Mouse (Mus musculus) liver, embryonic 14.5 days (tissue): Measurements from ENCODE around the gene Tmem102. TPM values are rescaled to one million over a fixed set of nuclear protein-coding genes. Genes with fewer than 3 reads are reported as not detected.

ENCODE experiments used
- ATAC-seq: fragments of 200-750 bp; cut with Nextera tagmentation; 2 replicates; pipeline ENCODE4 v1.8.0; 2017; ENCODE audit warnings: moderate number of reproducible peaks, mild to moderate bottlenecking, moderate library complexity; ENCODE audit not compliant: insufficient read depth
- DNase-seq, 3 experiments: peaks; one replicate each; pipeline ENCODE4 v3.0.0-alpha.2; 2012 to 2013; ENCODE audit warnings: low read depth in 3 of 3, low spot score in 3 of 3
- H3K27ac ChIP-seq: fragments of 300-500 bp; sonication (generic); 2 replicates; pipeline ENCODE4 v1.5.1; 2014; ENCODE audit warnings: moderate library complexity, mild to moderate bottlenecking, control low read depth, inconsistent platforms
- H3K27me3 ChIP-seq: fragments of 300-500 bp; sonication (generic); 2 replicates; pipeline ENCODE4 v1.6.1; 2014; ENCODE audit warnings: mild to moderate bottlenecking, low read length, moderate library complexity; ENCODE audit not compliant: control insufficient read depth, insufficient read depth
- H3K36me3 ChIP-seq: fragments of 300-500 bp; sonication (generic); replicated peaks from 2 replicates; pipeline ENCODE4 v1.6.1; 2014; ENCODE audit warnings: low read depth; ENCODE audit not compliant: control insufficient read depth, insufficient read depth
- H3K4me1 ChIP-seq, 2 experiments: fragments of 200-500 bp in 1 of 2; fragments of 300-500 bp in 1 of 2; sonication (generic) in 1 of 2; replicated peaks; 2 replicates each; pipeline ENCODE4 v1.6.1; 2012 to 2014; ENCODE audit warnings: antibody characterized with exemption in 1 of 2, inconsistent platforms in 1 of 2, low read length in 1 of 2; ENCODE audit not compliant: control insufficient read depth in 2 of 2, insufficient read depth in 2 of 2
- H3K4me2 ChIP-seq: fragments of 300-500 bp; sonication (generic); 2 replicates; pipeline ENCODE4 v1.6.1; 2014; ENCODE audit warnings: low read depth, mild to moderate bottlenecking, control low read depth, moderate library complexity
- H3K4me3 ChIP-seq, 2 experiments: fragments of 200-500 bp in 1 of 2; fragments of 300-500 bp in 1 of 2; sonication (generic) in 1 of 2; 2 replicates each; pipeline ENCODE4 v1.5.1; 2012 to 2014; ENCODE audit warnings: low read depth in 2 of 2, low read length in 2 of 2, mild to moderate bottlenecking in 2 of 2, control low read depth in 1 of 2, inconsistent platforms in 1 of 2, moderate library complexity in 1 of 2; ENCODE audit not compliant: insufficient read depth in 1 of 2
- H3K9ac ChIP-seq: fragments of 300-500 bp; sonication (generic); replicated peaks from 2 replicates; pipeline ENCODE4 v1.6.1; 2014; ENCODE audit warnings: mild to moderate bottlenecking, control low read depth, moderate library complexity
- H3K9me3 ChIP-seq: fragments of 300-500 bp; sonication (generic); 2 replicates; pipeline ENCODE4 v1.6.1; 2016; ENCODE audit warnings: low read length, mixed read lengths; ENCODE audit not compliant: control insufficient read depth
- CTCF ChIP-seq: IDR thresholded peaks from 2 replicates; pipeline ENCODE4 v1.5.1; 2016; ENCODE audit warnings: antibody characterized with exemption, low read depth, control low read depth
- EP300 ChIP-seq: IDR thresholded peaks from 2 replicates; pipeline ENCODE4 v1.6.1; 2016; ENCODE audit warnings: antibody characterized with exemption, low read depth
- WGBS: fragments of 180-500 bp; shearing (Covaris S2); extraction: QIAGEN DNeasy Blood & Tissue Kit; methylation state at CpG from one replicate; pipeline ENCODE4 v1.1.7; 2014; ENCODE audit not compliant: insufficient replicate concordance; 5-methylcytosine and 5-hydroxymethylcytosine counted together
- polyA plus RNA-seq, 2 experiments: library from polyadenylated mRNA; depleted of rRNA in 1 of 2; stranded (reverse) in 1 of 2; unstranded in 1 of 2; fragments of >200 nt; fragmentation: Nextera tagmentation in 1 of 2; extraction: Ambion mirVana in 1 of 2; gene quantifications; 2 replicates each; pipeline versions ENCODE4 v1.2.1 to v1.2.3; 2012 to 2014

Tmem102 gene
- polyA plus RNA-seq, 2 experiments: 0.25 to 0.57 TPM

DNA sequence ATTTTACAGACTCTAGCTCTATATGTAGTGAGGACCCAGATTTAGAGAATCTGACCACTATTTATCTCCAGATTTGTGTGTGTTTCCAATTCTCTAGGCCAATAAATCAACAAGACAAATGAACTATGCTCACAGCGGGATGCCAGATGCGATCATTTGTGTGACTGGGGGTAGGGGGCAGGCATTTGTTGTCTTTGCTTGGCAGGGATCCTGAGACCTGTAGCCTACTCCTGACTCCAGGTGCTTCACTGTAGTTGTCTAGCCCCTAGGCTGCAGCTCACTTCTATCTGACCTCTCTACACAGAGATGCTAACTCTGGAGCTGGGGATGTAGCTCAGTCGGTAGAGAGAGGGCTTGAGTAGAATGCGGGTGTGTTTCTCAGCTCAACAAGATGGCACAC lies 23.6 kb downstream of the Tmem102 start:
- DNase-seq: no peak
- no peak for ATAC-seq
- Histone ChIP-seq H3K9me3 (no peaks in the 10 kb centered on the region), H3K4me3 (no peak overlapping the region), H3K9ac (no peak overlapping the region), H3K4me1 (peaks cover 11 to 12% of the 10 kb centered on the region in 2 experiments), H3K4me2 (no peak overlapping the region), H3K36me3 (no peaks in the 10 kb centered on the region), H3K27ac (no peak overlapping the region), H3K27me3 (peaks cover 14% of the 10 kb centered on the region)
- TF ChIP-seq EP300 (no peak), CTCF (no peak)
- 37% methylated on average over 4 of the region's 4 CpGs for WGBS

DNA sequence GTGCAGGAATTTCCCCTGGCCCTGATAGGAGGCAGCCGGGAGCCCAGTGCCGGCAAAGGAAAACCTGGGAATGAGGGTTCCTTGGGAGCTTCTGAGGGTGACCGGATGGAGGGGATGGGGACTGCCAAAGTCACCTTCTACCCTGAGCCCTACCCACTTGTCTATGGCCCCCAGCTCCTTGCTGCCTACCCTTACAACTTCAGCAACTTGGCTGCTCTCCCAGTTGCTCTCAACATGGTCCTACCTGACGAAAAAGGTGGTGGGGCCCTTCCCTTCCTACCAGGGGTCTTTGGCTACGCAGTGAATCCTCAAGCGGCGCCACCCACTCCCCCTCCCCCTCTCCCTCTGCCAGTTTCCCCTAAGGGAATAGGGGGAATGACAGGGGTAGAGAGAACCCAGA lies 26.4 kb downstream of the Tmem102 start:
- no peaks in the 10 kb centered on the region for H3K36me3 ChIP-seq
- DNase-seq: no peak
- no peaks in the 10 kb centered on the region for H3K4me1 ChIP-seq
- WGBS: 55% methylated on average over 7 of the region's 7 CpGs
- no peaks in the 10 kb centered on the region for H3K9me3 ChIP-seq
- no peak overlapping the region for H3K9ac ChIP-seq
- TF ChIP-seq EP300 (no peak), CTCF (no peak)
- no peak for ATAC-seq
- H3K27me3 ChIP-seq: peaks cover 14% of the 10 kb centered on the region
- H3K4me3 ChIP-seq: no peak overlapping the region
- H3K27ac ChIP-seq: no peak overlapping the region
- H3K4me2 ChIP-seq: no peak overlapping the region

DNA sequence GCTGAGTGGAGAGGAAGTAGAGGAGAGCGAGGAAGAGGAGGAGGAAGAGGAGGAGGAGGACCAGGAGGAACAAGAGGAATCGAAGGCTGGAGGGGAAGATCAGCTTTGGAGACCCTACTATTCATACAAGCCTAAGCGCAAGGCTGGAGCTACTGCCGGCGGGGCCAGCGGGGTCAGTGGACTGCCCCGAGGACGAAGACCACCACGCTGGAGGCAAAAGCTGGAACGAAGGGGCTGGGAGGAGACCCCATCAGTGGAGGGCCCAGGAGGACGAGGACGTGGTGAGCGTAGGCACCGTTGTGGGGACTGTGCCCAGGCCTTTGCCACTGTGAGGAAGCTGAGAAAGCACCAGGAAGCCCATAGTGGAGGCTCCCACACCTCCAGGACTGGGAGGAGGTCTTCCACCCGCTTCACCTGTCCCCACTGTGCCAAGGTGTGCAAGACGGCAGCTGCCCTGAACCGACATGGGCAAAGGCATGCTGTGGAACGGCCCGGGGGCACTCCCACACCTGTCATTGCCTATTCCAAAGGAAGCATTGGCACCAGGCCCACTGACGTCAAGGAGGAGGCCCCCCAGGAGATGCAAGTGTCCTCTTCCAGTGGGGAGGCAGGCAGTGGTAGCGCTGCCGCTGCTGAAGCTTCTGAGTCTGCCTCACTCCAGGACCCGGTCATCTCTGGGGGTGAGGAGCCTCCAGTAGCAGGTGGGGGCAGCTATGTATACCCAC lies 27.0 kb downstream of the Tmem102 start:
- TF ChIP-seq CTCF (no peak), EP300 (no peak)
- Histone ChIP-seq H3K4me1 (no peaks in the 10 kb centered on the region), H3K27ac (no peak overlapping the region), H3K4me2 (no peak overlapping the region), H3K9me3 (no peaks in the 10 kb centered on the region), H3K9ac (no peak overlapping the region), H3K4me3 (no peak overlapping the region), H3K36me3 (no peaks in the 10 kb centered on the region), H3K27me3 (peaks cover 14% of the 10 kb centered on the region)
- ATAC-seq: no peak
- no peak for DNase-seq
- 60% methylated on average over 23 of the region's 23 CpGs for WGBS

DNA sequence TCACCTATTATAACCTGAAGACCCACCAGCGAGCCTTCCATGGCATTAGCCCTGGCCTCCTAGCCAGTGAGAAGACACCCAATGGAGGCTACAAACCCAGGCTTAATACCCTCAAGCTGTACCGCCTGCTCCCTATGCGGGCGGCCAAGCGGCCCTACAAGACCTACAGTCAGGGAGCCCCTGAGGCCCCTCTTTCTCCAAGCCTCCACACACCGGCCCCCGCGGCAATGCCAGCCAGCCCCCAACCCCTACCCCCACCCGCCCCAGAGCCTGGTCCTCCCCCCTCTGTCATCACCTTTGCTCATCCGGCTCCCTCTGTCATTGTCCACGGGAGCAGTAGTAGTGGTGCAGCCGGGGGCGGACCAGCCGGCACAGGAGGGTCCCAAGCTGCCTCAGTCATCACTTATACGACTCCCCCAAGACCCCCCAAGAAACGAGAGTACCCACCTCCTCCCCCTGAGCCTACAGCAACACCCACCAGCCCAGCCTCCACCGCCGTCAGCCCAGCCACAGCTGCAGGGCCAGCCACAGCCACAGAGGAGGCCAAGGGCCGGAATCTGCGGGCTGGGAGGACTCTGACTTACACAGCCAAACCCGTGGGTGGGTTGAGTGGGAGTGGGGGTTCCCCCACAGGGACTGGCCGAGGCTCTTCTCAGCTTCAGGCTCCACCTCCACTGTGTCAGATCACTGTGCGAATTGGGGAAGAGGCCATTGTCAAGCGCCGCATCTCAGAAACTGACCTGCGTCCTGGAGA lies 27.7 kb downstream of the Tmem102 start:
- H3K36me3 ChIP-seq: no peaks in the 10 kb centered on the region
- H3K4me1 ChIP-seq: no peaks in the 10 kb centered on the region
- H3K9me3 ChIP-seq: no peaks in the 10 kb centered on the region
- WGBS: 52% methylated on average over 26 of the region's 26 CpGs
- peaks cover 14% of the 10 kb centered on the region for H3K27me3 ChIP-seq
- TF ChIP-seq EP300 (no peak), CTCF (no peak)
- H3K4me2 ChIP-seq: no peak overlapping the region
- DNase-seq: no peak
- ATAC-seq: no peak
- no peak overlapping the region for H3K27ac ChIP-seq
- H3K4me3 ChIP-seq: no peak overlapping the region
- H3K9ac ChIP-seq: no peak overlapping the region

DNA sequence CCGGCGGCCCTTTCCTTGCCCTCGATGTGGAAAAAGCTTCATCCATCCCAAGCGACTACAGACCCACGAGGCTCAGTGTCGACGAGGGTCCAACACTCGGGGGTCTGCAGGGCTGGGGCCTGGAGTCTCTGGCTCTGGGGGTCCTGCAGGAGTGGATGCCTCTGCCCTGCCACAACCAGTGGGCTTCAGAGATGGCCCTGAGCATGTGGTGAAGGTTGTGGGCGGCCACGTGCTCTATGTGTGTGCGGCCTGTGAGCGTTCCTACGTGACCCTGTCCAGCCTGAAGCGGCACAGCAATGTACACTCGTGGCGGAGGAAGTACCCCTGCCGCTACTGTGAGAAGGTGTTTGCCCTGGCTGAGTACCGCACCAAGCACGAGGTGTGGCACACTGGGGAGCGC lies 28.9 kb downstream of the Tmem102 start:
- TF ChIP-seq CTCF (no peak), EP300 (no peak)
- H3K36me3 ChIP-seq: no peaks in the 10 kb centered on the region
- H3K27ac ChIP-seq: no peak overlapping the region
- H3K4me1 ChIP-seq: no peaks in the 10 kb centered on the region
- H3K4me2 ChIP-seq: no peak overlapping the region
- no peak for DNase-seq
- no peak for ATAC-seq
- no peaks in the 10 kb centered on the region for H3K9me3 ChIP-seq
- 73% methylated on average over 20 of the region's 20 CpGs for WGBS
- peaks cover 8% of the 10 kb centered on the region for H3K27me3 ChIP-seq
- no peak overlapping the region for H3K9ac ChIP-seq
- H3K4me3 ChIP-seq: no peak overlapping the region
